Mouse (Mus musculus) lung, postnatal 4 days (tissue): ENCODE results near the gene Rprd1b.

Experiments
- DNase-seq, 2 experiments: peaks; one replicate each; pipeline ENCODE4 v3.0.0; 2021

The Rprd1b gene

GRCm38 (mm10) chr2:158178696-158179369, 150.5 kb downstream of the Rprd1b start:
- DNase-seq: peak; percentile 90

GRCm38 (mm10) chr2:158179370-158180111, 151.2 kb downstream of the Rprd1b start:
- DNase-seq: peak; percentile 49 to 79

DNA sequence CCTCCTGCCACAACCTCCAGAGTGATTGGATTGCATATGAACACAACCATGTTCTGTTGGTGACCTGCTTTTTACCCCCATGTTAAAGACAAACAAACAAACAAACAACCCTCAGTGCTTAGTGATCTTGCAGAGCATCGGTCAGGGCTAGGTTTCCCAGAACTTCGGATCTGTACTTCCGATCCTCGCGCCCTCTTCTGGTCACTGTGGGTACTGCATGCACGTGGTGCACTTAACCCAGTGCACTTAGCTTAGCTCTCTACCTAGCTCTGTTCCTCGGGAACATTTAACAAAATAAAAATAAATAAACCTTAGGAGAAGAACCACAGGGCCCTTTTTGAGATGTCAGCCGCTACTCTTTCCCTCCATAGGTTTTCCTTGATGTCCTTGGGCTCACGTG, 152.5 kb downstream of the Rprd1b start:
- peak; percentile 71 to 81 for DNase-seq
